Mouse (Mus musculus) spleen, postnatal 0 days (tissue): Measurements from ENCODE around the gene Arl11. TPM values are rescaled to one million over a fixed set of nuclear protein-coding genes. Genes with fewer than 3 reads are reported as not detected.

Experiments
- polyA plus RNA-seq: library from polyadenylated mRNA; unstranded; fragments of >200 nt; fragmentation: Nextera tagmentation; extraction: Ambion mirVana; gene quantifications from 2 replicates; pipeline ENCODE4 v1.2.1, GENCODE M21; 2015

The Arl11 gene
- 4.9 and 6.4 TPM in 2 replicates for polyA plus RNA-seq

GRCm38 (mm10) chr14:61309593-61309992 lies at the start of gene Arl11:
Arl11 (plus strand) TSS chr14:61309753.

GRCm38 (mm10) chr14:61360131-61360980 lies 50.8 kb downstream of the Arl11 start, which contains the start of gene Ebpl:
Ebpl (minus strand) TSS chr14:61360439.

Other genes starting within 250 kb of the Arl11 start
- gene Sacs, start 171.3 kb upstream of the Arl11 start, polyA plus RNA-seq, result 1.9 TPM in 2 replicates
- 0.70 and 0.91 TPM in 2 replicates for gene Sgcg, start 51.3 kb upstream of the Arl11 start, polyA plus RNA-seq
- gene Ebpl, start 50.7 kb downstream of the Arl11 start, polyA plus RNA-seq, result 3.2 and 4.0 TPM in 2 replicates
- 24.9 and 25.6 TPM in 2 replicates for gene Kpna3, start 130.1 kb downstream of the Arl11 start, polyA plus RNA-seq
- 10.9 and 11.1 TPM in 2 replicates for gene Spryd7, start 247.1 kb downstream of the Arl11 start, polyA plus RNA-seq